Comparison of ENCODE assay signal across 32 mouse cellular contexts in the genomic region with DNA sequence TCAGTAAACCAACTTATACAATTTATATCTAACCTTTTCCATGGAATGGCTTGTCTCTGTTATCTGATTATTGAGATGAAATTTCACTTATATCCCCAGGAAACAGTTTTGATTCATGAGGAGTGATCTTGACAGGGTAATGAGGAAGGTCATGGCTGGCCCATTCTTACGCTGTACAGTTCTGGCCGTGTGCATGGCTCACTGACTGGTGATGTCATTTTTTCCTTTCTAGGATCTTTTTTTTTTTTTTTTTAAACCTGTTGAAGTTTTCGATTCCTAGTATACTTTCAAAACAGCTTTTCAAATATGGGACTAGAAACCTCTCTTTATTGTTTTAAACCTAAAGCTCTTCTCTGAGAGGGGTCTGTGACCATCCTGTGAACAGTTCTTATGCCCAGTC.
"Had no signal": no experiment of that assay in that cellular context is flagged by ENCODE, and none has a peak within 500 bp of the region (broad histone marks: within the 10 kb centered on the region; RNA-seq: fewer than 3 reads in every experiment).

No protein-coding gene starts in this region.

- H3K4me3 ChIP-seq: left cerebral cortex, adult 2 months; limb, embryonic 10.5 days; limb, embryonic 12.5 days; limb, embryonic 13.5 days; limb, embryonic 15.5 days; liver, embryonic 12.5 days; liver, embryonic 13.5 days; liver, embryonic 15.5 days; lung, embryonic 15.5 days; megakaryocyte, embryonic 14.5 days; midbrain, embryonic 10.5 days; midbrain, embryonic 12.5 days; midbrain, embryonic 13.5 days; midbrain, embryonic 15.5 days; myocyte; neural tube, embryonic 12.5 days had no signal

- H3K4me2 ChIP-seq: limb, embryonic 12.5 days; limb, embryonic 13.5 days; limb, embryonic 15.5 days; liver, embryonic 11.5 days; liver, embryonic 12.5 days; liver, embryonic 13.5 days; liver, embryonic 15.5 days; lung, embryonic 15.5 days; midbrain, embryonic 11.5 days; midbrain, embryonic 12.5 days; midbrain, embryonic 13.5 days; midbrain, embryonic 15.5 days; neural tube, embryonic 12.5 days had no signal

- H3K27me3 ChIP-seq: limb, embryonic 12.5 days; limb, embryonic 13.5 days; limb, embryonic 15.5 days; liver, embryonic 12.5 days; liver, embryonic 13.5 days; liver, embryonic 15.5 days; lung, embryonic 15.5 days; megakaryocyte, embryonic 14.5 days; midbrain, embryonic 12.5 days; midbrain, embryonic 13.5 days; midbrain, embryonic 15.5 days; neural tube, embryonic 12.5 days had no signal

- H3K9me3 ChIP-seq: limb, embryonic 10.5 days; limb, embryonic 12.5 days; limb, embryonic 13.5 days; limb, embryonic 15.5 days; liver, embryonic 12.5 days; liver, embryonic 13.5 days; liver, embryonic 15.5 days; lung, embryonic 15.5 days; megakaryocyte, embryonic 14.5 days; midbrain, embryonic 10.5 days; midbrain, embryonic 12.5 days; midbrain, embryonic 13.5 days; midbrain, embryonic 15.5 days; neural tube, embryonic 12.5 days had no signal

- ATAC-seq: liver, embryonic 12.5 days; liver, postnatal 0 days; lung, postnatal 0 days; midbrain, embryonic 13.5 days; midbrain, embryonic 15.5 days; midbrain, embryonic 16.5 days had no signal

- H3K9ac ChIP-seq: limb, embryonic 12.5 days; limb, embryonic 13.5 days; limb, embryonic 15.5 days; liver, embryonic 12.5 days; liver, embryonic 13.5 days; liver, embryonic 14.5 days; liver, embryonic 15.5 days; liver, postnatal 0 days; lung, embryonic 15.5 days; midbrain, embryonic 12.5 days; midbrain, embryonic 13.5 days; midbrain, embryonic 15.5 days; neural tube, embryonic 12.5 days had no signal

- DNase-seq: left cerebral cortex, postnatal 4 days; liver; liver, embryonic 13.5 days; liver, postnatal 0 days; lung, adult 18-20 months; lung, adult 2 months; lung, postnatal 10 days; lung, postnatal 14 days; lung, postnatal 36 days; lung, postnatal 4 days; midbrain, embryonic 14.5 days had no signal

- H3K36me3 ChIP-seq: limb, embryonic 10.5 days; limb, embryonic 12.5 days; liver, embryonic 12.5 days; liver, embryonic 13.5 days; liver, embryonic 15.5 days; lung, embryonic 15.5 days; midbrain, embryonic 10.5 days; midbrain, embryonic 12.5 days; midbrain, embryonic 13.5 days; midbrain, embryonic 15.5 days; neural tube, embryonic 12.5 days had no signal

- H3K27ac ChIP-seq: left cerebral cortex, adult 2 months; limb, embryonic 10.5 days; limb, embryonic 12.5 days; limb, embryonic 13.5 days; limb, embryonic 15.5 days; liver, embryonic 12.5 days; liver, embryonic 13.5 days; liver, embryonic 14.5 days; liver, embryonic 15.5 days; lung, embryonic 15.5 days; macrophage; midbrain, embryonic 10.5 days; midbrain, embryonic 12.5 days; midbrain, embryonic 13.5 days; midbrain, embryonic 15.5 days; neural tube, embryonic 12.5 days had no signal

- H3K4me1 ChIP-seq: limb, embryonic 12.5 days; limb, embryonic 15.5 days; liver, embryonic 12.5 days; liver, embryonic 13.5 days; liver, embryonic 15.5 days; lung, embryonic 15.5 days; megakaryocyte, embryonic 14.5 days had no signal
